Mouse (Mus musculus): ENCODE data around the gene Psph. TPM values are rescaled to one million over a fixed set of nuclear protein-coding genes. Genes with fewer than 3 reads are reported as not detected.

The Psph gene
- polyA plus RNA-seq, 1 experiment from 2014 or later: 27.4 TPM

DNA sequence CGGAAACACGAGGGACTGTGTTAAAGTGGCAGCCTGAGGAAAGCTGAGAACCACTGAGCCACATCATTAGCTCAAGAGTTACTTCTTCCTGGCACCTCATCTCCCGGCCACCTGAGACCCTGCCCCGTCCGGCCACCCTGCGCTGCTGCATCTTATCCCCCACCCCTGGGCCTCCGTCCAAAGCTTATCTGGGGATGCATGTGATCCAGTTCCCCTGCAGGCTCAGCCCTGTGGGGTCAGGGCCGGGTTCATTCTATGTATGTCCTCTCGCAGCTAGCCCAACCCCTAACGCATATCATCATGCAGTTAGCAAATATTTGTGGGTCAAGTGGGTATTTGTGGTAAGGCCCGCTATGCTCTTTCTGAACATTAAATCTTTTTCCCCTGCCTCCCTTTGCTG lies 58.0 kb downstream of the Psph start:
- Histone ChIP-seq H3K4me3 (peak overlapping the region; percentile 9; the same call in 1 of the 2 replicates), H3K9me3 (replicated peaks) (no peaks in the 10 kb centered on the region), H3K27me3 (replicated peaks) (no peaks in the 10 kb centered on the region), H3K36me3 (0 out of 2 replicates have a peak, but pooled peaks cover 5% of the 10 kb centered on the region), H3K4me1 (replicated peaks) (peaks cover 54% of the 10 kb centered on the region), H3K9ac (peak overlapping the region; percentile 44), H3K4me2 (peak overlapping the region; percentile 58), H3K27ac (ENCODE audit: poor library complexity, severe bottlenecking) (peak overlapping the region; percentile 91)
- 18% methylated on average over 11 of the region's 11 CpGs for WGBS
- ATAC-seq (ENCODE audit: insufficient number of reproducible peaks, low FRiP score): 0 out of 2 replicates have a peak, but pooled peaks have one; percentile 37

DNA sequence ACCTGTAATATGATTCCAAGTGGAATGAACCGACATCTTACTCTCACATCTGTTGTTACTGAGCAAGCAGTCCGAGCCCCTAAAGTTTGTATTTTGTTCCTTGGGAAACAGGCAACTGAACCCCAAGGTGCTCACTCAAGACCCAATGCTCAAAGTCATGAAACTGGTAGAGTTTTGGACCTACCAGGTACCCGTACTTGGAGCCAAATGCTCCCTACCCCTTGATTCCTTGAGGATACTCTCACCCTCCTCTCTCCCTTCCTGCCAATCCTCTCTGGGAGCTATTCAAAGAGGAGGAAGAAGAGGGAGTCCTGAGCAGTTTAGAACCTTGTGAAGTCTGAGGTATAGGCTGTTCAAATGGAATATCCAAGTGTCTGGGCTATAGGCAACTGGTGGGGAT lies 60.5 kb downstream of the Psph start:
- peak overlapping the region; percentile 78; the same call in 1 of the 2 replicates for H3K4me3 ChIP-seq
- WGBS: 84% methylated on average over 3 of the region's 3 CpGs

DNA sequence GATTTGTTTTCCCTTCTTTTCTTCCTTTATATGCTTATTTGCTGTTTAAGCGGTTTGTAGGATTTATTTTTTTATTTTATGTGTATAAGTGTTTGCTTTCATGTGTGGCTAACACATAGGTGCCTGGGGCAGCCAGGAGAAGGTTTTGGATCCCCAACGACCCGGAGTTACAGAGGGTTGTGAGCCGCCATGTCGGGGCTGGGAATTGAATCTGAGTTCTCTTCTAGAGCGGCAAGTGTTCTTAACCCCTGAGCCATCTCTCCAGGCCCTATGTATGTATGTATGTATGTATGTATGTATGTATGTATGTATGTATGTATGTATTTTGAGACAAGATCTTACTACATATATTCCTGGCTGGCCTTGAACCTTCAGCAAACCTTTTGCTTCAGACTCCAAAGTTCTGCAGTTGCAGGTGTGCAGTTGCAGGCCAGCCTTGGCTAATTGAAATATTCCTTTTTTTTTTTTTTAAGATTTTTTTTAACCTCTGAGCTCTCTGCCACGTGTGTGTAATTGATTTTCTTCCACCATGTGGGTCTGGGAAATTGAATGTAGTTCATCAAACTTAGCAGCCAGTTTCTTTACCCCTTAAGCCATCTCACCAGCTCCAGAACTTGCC lies 61.4 kb downstream of the Psph start:
- H3K27me3 ChIP-seq (replicated peaks): no peaks in the 10 kb centered on the region
- no peak for ATAC-seq (ENCODE audit: insufficient number of reproducible peaks, low FRiP score)
- H3K4me2 ChIP-seq: peak overlapping the region; percentile 63
- H3K9ac ChIP-seq: peak overlapping the region; percentile 92
- no peaks in the 10 kb centered on the region for H3K9me3 ChIP-seq (replicated peaks)
- peak overlapping the region; percentile 99 for H3K27ac ChIP-seq (ENCODE audit: poor library complexity, severe bottlenecking)
- peak overlapping the region; percentile 78 for H3K4me3 ChIP-seq
- peaks cover 48% of the 10 kb centered on the region for H3K4me1 ChIP-seq (replicated peaks)
- WGBS: 14% methylated on average over 7 of the region's 7 CpGs
- H3K36me3 ChIP-seq: no peaks in the 10 kb centered on the region

More for the DNA sequence above, 60.5 kb downstream of the Psph start:
- H3K4me1 ChIP-seq (replicated peaks): peaks cover 54% of the 10 kb centered on the region
- H3K4me2 ChIP-seq: peak overlapping the region; percentile 63
- no peaks in the 10 kb centered on the region for H3K36me3 ChIP-seq
- no peak overlapping the region for H3K27ac ChIP-seq (ENCODE audit: poor library complexity, severe bottlenecking)
- H3K9me3 ChIP-seq (replicated peaks): no peaks in the 10 kb centered on the region
- H3K27me3 ChIP-seq (replicated peaks): no peaks in the 10 kb centered on the region
- peak overlapping the region; percentile 92; the same call in 1 of the 2 replicates for H3K9ac ChIP-seq
- ATAC-seq (ENCODE audit: insufficient number of reproducible peaks, low FRiP score): no peak

DNA sequence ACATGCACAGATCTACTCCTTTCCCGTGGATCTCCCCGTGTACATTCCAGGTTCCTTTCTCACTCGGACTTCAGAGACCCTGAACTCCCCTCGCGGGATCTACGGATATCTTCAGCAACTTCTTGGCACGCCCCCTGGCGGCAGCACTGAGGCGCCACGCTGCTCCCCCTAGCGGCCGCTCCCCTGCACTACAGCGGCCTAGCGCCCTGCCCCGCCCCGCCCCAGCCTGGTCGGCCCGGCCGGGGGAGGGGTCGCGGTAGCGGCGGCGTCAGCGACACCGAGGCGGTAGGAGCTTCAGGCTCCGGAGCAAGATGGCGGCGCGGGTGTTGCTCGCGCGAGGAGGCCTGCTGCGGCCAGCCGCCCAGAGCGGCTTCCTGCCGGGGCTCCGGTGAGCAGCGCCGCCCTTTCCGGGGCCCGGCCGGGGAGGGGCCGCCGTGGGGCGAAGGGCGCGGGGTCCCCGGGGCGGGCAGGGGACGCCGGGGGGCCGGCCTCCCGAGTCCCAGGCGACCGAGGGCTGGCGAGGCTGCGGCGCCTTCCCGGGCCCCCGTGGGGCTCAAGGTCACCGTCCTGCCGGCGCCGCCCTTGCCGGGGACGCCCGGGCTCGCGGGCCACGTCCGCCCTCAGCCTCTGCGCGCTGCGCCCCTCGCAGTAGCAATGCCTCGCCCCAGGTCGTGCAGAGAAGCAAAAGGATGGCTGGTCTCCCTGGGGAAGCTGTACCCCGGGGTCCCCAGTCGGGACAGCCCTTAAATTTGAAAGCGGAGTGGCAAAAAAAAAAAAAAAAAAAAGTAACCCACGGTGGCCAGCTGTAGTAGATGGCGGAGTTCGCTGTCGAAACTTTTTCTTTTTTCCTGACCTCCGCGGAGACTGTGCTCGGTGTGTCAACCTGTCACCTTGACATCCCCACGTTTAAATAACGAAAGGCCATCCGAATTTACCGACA lies 62.1 kb downstream of the Psph start, which contains the start of gene Nipsnap2:
Gene Nipsnap2 (plus strand): TSS at position 230 of the 940 bp plus-strand sequence.
- no peaks in the 10 kb centered on the region for H3K9me3 ChIP-seq (replicated peaks)
- peak within 1 kb of the TSS; percentile 78 for H3K4me3 ChIP-seq
- peak within 1 kb of the TSS; percentile 63 for H3K4me2 ChIP-seq
- H3K36me3 ChIP-seq: peaks cover 1% of the 10 kb centered on the region
- H3K9ac ChIP-seq: peak within 1 kb of the TSS; percentile 92
- H3K4me1 ChIP-seq (replicated peaks): peaks cover 40% of the 10 kb centered on the region
- peak; percentile 92 for ATAC-seq (ENCODE audit: insufficient number of reproducible peaks, low FRiP score)
- WGBS: under 1% methylated on average over 86 of the region's 93 CpGs
- no peaks in the 10 kb centered on the region for H3K27me3 ChIP-seq (replicated peaks)
- peak within 1 kb of the TSS; percentile 99 for H3K27ac ChIP-seq (ENCODE audit: poor library complexity, severe bottlenecking)

DNA sequence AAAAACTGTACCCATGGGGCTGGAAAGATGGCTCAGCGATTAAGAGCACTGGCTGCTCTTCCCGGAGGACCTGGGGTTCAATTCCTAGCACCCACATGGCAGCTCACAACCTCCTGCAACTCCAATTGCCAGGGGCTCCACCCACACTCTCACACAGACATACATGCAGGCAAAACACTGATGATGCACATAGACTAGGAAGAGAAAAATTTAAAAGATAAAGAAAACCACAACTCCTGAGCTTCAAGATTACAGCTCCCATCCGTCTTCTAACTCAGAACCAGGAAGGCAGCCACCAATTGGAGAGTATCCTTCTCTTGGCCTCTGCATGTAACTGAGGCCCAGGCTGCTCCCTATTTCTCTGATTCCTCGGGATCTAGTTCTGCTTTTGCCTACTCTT lies 63.0 kb downstream of the Psph start:
- no peaks in the 10 kb centered on the region for H3K27me3 ChIP-seq (replicated peaks)
- H3K27ac ChIP-seq (ENCODE audit: poor library complexity, severe bottlenecking): peak overlapping the region; percentile 99
- H3K4me2 ChIP-seq: peak overlapping the region; percentile 63
- H3K4me1 ChIP-seq (replicated peaks): peaks cover 32% of the 10 kb centered on the region
- peak overlapping the region; percentile 92 for H3K9ac ChIP-seq
- 46% methylated on average over 4 of the region's 4 CpGs for WGBS
- no peaks in the 10 kb centered on the region for H3K9me3 ChIP-seq (replicated peaks)
- peaks cover 10% of the 10 kb centered on the region for H3K36me3 ChIP-seq
- ATAC-seq (ENCODE audit: insufficient number of reproducible peaks, low FRiP score): 0 out of 2 replicates have a peak, but pooled peaks have one; percentile 4
- peak overlapping the region; percentile 78 for H3K4me3 ChIP-seq

DNA sequence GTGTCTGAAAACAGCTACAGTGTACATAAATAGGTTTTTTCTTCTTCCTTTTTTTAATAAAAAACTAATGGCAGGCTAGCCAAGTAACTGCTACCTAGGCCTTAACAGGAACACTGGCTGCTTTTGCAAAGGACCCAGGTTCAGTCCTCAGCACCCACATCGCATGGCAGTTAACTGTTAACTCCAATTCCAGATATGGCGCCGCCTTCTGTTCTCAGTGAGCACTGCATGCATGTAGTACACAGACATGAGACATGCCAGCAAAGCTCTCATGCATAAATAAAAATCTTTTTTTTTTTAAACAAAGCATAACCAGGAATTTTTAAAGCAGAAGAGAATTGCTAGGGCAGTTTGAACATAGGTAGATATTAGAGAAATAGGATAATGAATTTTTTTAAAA lies 67.1 kb downstream of the Psph start:
- WGBS: 81% methylated on average over 3 of the region's 3 CpGs

DNA sequence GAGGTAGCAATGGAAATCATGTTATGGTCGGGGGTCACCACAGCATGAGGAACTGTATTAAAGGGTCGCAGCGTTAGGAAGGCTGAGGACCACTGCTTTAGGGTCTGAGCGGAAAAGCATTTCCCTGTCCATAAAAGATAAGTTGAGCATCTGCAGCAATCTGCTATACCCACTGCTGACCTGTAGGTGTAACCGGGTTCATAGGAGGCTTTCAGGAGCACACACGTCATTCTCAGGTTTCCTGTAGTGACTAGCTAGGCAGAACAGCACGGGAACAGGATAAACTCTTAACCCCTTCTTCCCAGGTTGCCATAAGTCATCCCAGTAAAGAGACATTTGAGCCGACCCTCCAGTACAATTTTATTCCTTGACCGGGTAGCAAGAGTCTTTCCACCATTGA lies 70.2 kb downstream of the Psph start:
- Histone ChIP-seq H3K36me3 (peaks cover 37% of the 10 kb centered on the region), H3K4me3 (no peak overlapping the region), H3K9me3 (replicated peaks) (no peaks in the 10 kb centered on the region), H3K4me1 (replicated peaks) (peaks cover 8% of the 10 kb centered on the region), H3K27me3 (replicated peaks) (no peaks in the 10 kb centered on the region), H3K4me2 (no peak overlapping the region), H3K9ac (no peak overlapping the region), H3K27ac (ENCODE audit: poor library complexity, severe bottlenecking) (no peak overlapping the region)
- WGBS: 79% methylated on average over 9 of the region's 9 CpGs
- ATAC-seq (ENCODE audit: insufficient number of reproducible peaks, low FRiP score): no peak

More for the DNA sequence above, 67.1 kb downstream of the Psph start:
- no peak for ATAC-seq (ENCODE audit: insufficient number of reproducible peaks, low FRiP score)
- H3K27ac ChIP-seq (ENCODE audit: poor library complexity, severe bottlenecking): no peak overlapping the region
- no peaks in the 10 kb centered on the region for H3K9me3 ChIP-seq (replicated peaks)
- H3K4me1 ChIP-seq (replicated peaks): peaks cover 8% of the 10 kb centered on the region
- peaks cover 37% of the 10 kb centered on the region for H3K36me3 ChIP-seq
- H3K9ac ChIP-seq: no peak overlapping the region
- H3K4me3 ChIP-seq: no peak overlapping the region
- H3K27me3 ChIP-seq (replicated peaks): no peaks in the 10 kb centered on the region
- H3K4me2 ChIP-seq: no peak overlapping the region

Other genes with a start within 250 kb of the Psph start
- 0.65 and 1.2 TPM in 2 replicates for gene Mmp17, start 203.3 kb downstream of the Psph start, polyA plus RNA-seq (2016; fragmentation: Nextera tagmentation; extraction: Ambion mirVana)
- 3.6 and 4.3 TPM in 2 replicates for gene Zfp11, start 117.3 kb downstream of the Psph start, polyA plus RNA-seq (2016; fragmentation: Nextera tagmentation; extraction: Ambion mirVana)
- gene Sept14, start 78.9 kb downstream of the Psph start, polyA plus RNA-seq (2016; fragmentation: Nextera tagmentation; extraction: Ambion mirVana): not detected in 2 replicates
- gene Mrps17, start 72.0 kb downstream of the Psph start, polyA plus RNA-seq (2016; fragmentation: Nextera tagmentation; extraction: Ambion mirVana): 142 and 145 TPM in 2 replicates
- gene Nipsnap2, start 62.4 kb downstream of the Psph start, polyA plus RNA-seq (2016; fragmentation: Nextera tagmentation; extraction: Ambion mirVana): 264 and 276 TPM in 2 replicates
- gene Sumf2, start 59.5 kb upstream of the Psph start, polyA plus RNA-seq (2016; fragmentation: Nextera tagmentation; extraction: Ambion mirVana): 40.7 and 42.4 TPM in 2 replicates
- 738 and 776 TPM in 2 replicates for gene Chchd2, start 100.0 kb upstream of the Psph start, polyA plus RNA-seq (2016; fragmentation: Nextera tagmentation; extraction: Ambion mirVana)
- gene Zbed5, start 108.3 kb upstream of the Psph start, polyA plus RNA-seq (2016; fragmentation: Nextera tagmentation; extraction: Ambion mirVana): 3.5 and 4.5 TPM in 2 replicates
- 0.77 and 1.1 TPM in 2 replicates for gene Phkg1, start 111.1 kb upstream of the Psph start, polyA plus RNA-seq (2016; fragmentation: Nextera tagmentation; extraction: Ambion mirVana)
- gene Nupr1l, start 121.1 kb upstream of the Psph start, polyA plus RNA-seq (2016; fragmentation: Nextera tagmentation; extraction: Ambion mirVana): 2.0 and 2.3 TPM in 2 replicates
- 23.2 and 24.2 TPM in 2 replicates for gene Vkorc1l1, start 154.5 kb upstream of the Psph start, polyA plus RNA-seq (2016; fragmentation: Nextera tagmentation; extraction: Ambion mirVana)
- gene Gusb, start 215.6 kb upstream of the Psph start, polyA plus RNA-seq (2016; fragmentation: Nextera tagmentation; extraction: Ambion mirVana): 46.8 and 48.1 TPM in 2 replicates
- 15.7 and 19.1 TPM in 2 replicates for gene Asl, start 241.8 kb upstream of the Psph start, polyA plus RNA-seq (2016; fragmentation: Nextera tagmentation; extraction: Ambion mirVana)
- gene Crcp, start 241.8 kb upstream of the Psph start, polyA plus RNA-seq (2016; fragmentation: Nextera tagmentation; extraction: Ambion mirVana): 21.2 and 22.5 TPM in 2 replicates

Measured in heart, embryonic 12.5 days (tissue).